Mouse (Mus musculus) spleen, adult 12 weeks (tissue): ENCODE measurements around the gene Ubxn4.
"Not testable (repeated sequence)": the region's sequence is repeated elsewhere in the genome, so short reads cannot be mapped to it uniquely, and the experiment has no call there.

Experiments used
- DNase-seq: peaks from one replicate; pipeline ENCODE4 v3.0.0; 2022; ENCODE audit warnings: low spot score

The Ubxn4 gene

GRCm38 (mm10) chr1:128314665-128315064 lies 70.9 kb downstream of the Ubxn4 start:
- no peak for DNase-seq

- not testable (repeated sequence) for DNase-seq
Observed at GRCm38 (mm10) chr1:128319266-128319665, 75.5 kb downstream of the Ubxn4 start.

- DNase-seq = no peak
Observed at GRCm38 (mm10) chr1:128323026-128323643, 79.4 kb downstream of the Ubxn4 start.

- DNase-seq = no peak
Observed at GRCm38 (mm10) chr1:128324776-128325175, 81.0 kb downstream of the Ubxn4 start.

- no peak for DNase-seq
Observed at GRCm38 (mm10) chr1:128327165-128327564, 83.4 kb downstream of the Ubxn4 start.

- DNase-seq = no peak
Observed at GRCm38 (mm10) chr1:128328218-128328617, 84.5 kb downstream of the Ubxn4 start, which contains the start of gene Lct. Lct (minus strand) TSS chr1:128328318.
